Mouse (Mus musculus) stomach, postnatal 0 days (tissue): ENCODE data around the gene Podn. TPM values are rescaled to one million over a fixed set of nuclear protein-coding genes. Genes with fewer than 3 reads are reported as not detected.

Source experiments
- ATAC-seq: fragments of 200-750 bp; cut with Nextera tagmentation; 2 replicates; pipeline ENCODE4 v1.8.0; 2017; ENCODE audit not compliant: low FRiP score, low TSS enrichment
- DNase-seq: peaks from one replicate; pipeline ENCODE4 v3.0.0-alpha.2; 2016; ENCODE audit warnings: low spot score
- H3K27ac ChIP-seq: fragments of 300-500 bp; sonication (generic); replicated peaks from 2 replicates; pipeline ENCODE4 v1.5.1; 2014; ENCODE audit warnings: mild to moderate bottlenecking, control low read depth
- H3K27me3 ChIP-seq: fragments of 300-500 bp; sonication (generic); 2 replicates; pipeline ENCODE4 v1.6.1; 2014; ENCODE audit warnings: low read length; ENCODE audit not compliant: control insufficient read depth, insufficient read depth
- H3K36me3 ChIP-seq: fragments of 300-500 bp; sonication (generic); 2 replicates; pipeline ENCODE4 v1.6.1; 2014; ENCODE audit warnings: low read length, mixed read lengths; ENCODE audit not compliant: control insufficient read depth, insufficient read depth
- H3K4me1 ChIP-seq: fragments of 300-500 bp; sonication (generic); replicated peaks from 2 replicates; pipeline ENCODE4 v1.6.1; 2014; ENCODE audit warnings: antibody characterized with exemption; ENCODE audit not compliant: control insufficient read depth, insufficient read depth
- H3K4me2 ChIP-seq: fragments of 300-500 bp; sonication (generic); replicated peaks from 2 replicates; pipeline ENCODE4 v1.6.1; 2014; ENCODE audit warnings: low read depth, mild to moderate bottlenecking, control low read depth, moderate library complexity
- H3K4me3 ChIP-seq: fragments of 300-500 bp; sonication (generic); 2 replicates; pipeline ENCODE4 v1.5.1; 2014; ENCODE audit warnings: low read depth, low read length, control low read depth
- H3K9ac ChIP-seq: fragments of 300-500 bp; sonication (generic); 2 replicates; pipeline ENCODE4 v1.6.1; 2014; ENCODE audit warnings: mild to moderate bottlenecking, low read length, control low read depth, mixed read lengths
- H3K9me3 ChIP-seq: fragments of 300-500 bp; sonication (generic); 2 replicates; pipeline ENCODE4 v1.6.1; 2016; ENCODE audit warnings: low read length; ENCODE audit not compliant: control insufficient read depth
- CTCF ChIP-seq: IDR thresholded peaks from 2 replicates; pipeline ENCODE4 v1.5.1; 2016; ENCODE audit warnings: antibody characterized with exemption, low read depth, mild to moderate bottlenecking, moderate library complexity
- EP300 ChIP-seq: optimal IDR thresholded peaks from 2 replicates; pipeline ENCODE3; 2016; ENCODE audit warnings: antibody characterized with exemption
- WGBS: fragments of 180-500 bp; shearing (Covaris S2); extraction: QIAGEN DNeasy Blood & Tissue Kit; methylation state at CpG from one replicate; pipeline ENCODE4 v1.1.7; 2014; 5-methylcytosine and 5-hydroxymethylcytosine counted together
- polyA plus RNA-seq: library from polyadenylated mRNA; unstranded; fragments of >200 nt; fragmentation: Nextera tagmentation; extraction: Ambion mirVana; gene quantifications from 2 replicates; pipeline ENCODE4 v1.2.1, GENCODE M21; 2015

Gene Podn
- polyA plus RNA-seq, 1 experiment from 2014 or later = 2.0 TPM

DNA sequence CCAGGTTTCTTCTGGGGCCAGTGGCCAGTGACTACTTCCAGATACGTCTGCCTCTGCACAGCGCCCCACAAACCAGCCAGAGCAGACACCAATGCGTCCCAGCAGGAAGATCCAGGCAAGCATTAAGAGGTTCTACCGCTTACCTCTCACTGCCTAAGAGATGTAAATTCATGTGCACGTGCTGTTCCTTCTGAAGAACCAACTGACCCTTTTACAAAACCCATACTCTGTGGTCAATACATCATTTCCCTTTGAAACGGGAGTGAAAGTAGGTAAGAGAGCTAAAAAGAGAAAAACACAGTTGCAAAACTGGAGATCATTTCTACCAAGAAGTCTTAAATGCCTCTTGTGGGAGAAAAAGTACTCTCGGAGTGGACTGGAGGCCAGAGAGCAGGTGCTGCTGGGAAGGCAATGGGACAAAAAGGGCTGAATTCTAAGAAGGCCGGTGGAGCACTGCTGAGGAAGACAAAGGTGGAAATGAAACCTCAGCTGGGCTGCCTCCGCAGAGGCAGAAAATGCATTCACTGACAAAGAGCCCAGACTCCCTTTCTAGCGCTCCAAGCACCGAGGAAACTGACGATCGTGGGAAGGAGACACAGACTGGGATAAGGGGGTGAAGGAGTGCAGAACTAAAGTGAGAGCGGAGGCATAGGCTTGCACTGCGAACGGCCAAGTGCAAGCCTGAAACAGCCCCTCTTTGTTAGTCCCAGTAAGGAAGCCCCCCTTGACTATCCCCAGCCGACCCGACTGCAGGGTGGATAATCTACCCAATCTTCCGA lies 36.5 kb downstream of the Podn start:
- no peak overlapping the region for H3K4me2 ChIP-seq
- H3K27me3 ChIP-seq = no peaks in the 10 kb centered on the region
- WGBS = 84% methylated on average over 19 of the region's 19 CpGs
- peaks cover 7% of the 10 kb centered on the region for H3K36me3 ChIP-seq
- no peaks in the 10 kb centered on the region for H3K4me1 ChIP-seq
- no peak overlapping the region for H3K4me3 ChIP-seq
- ATAC-seq (no peak), DNase-seq (no peak)
- TF ChIP-seq EP300 = no peak
- H3K9ac ChIP-seq = no peak overlapping the region
- H3K27ac ChIP-seq = no peak overlapping the region
- H3K9me3 ChIP-seq = no peaks in the 10 kb centered on the region

- Histone ChIP-seq H3K4me2 (no peak overlapping the region), H3K36me3 (peaks cover 11% of the 10 kb centered on the region), H3K4me1 (no peaks in the 10 kb centered on the region), H3K27ac (no peak overlapping the region), H3K9me3 (no peaks in the 10 kb centered on the region), H3K27me3 (no peaks in the 10 kb centered on the region), H3K9ac (no peak overlapping the region), H3K4me3 (no peak overlapping the region)
- 51% methylated on average over 10 of the region's 10 CpGs for WGBS
- DNase-seq = no peak
- TF ChIP-seq CTCF = no peak
- TF ChIP-seq EP300 = no peak
- ATAC-seq = 0 out of 2 replicates have a peak, but pooled peaks have one; percentile 49
These were observed 38.1 kb downstream of the Podn start for GRCm38 (mm10) chr4:108058166-108058565.

DNA sequence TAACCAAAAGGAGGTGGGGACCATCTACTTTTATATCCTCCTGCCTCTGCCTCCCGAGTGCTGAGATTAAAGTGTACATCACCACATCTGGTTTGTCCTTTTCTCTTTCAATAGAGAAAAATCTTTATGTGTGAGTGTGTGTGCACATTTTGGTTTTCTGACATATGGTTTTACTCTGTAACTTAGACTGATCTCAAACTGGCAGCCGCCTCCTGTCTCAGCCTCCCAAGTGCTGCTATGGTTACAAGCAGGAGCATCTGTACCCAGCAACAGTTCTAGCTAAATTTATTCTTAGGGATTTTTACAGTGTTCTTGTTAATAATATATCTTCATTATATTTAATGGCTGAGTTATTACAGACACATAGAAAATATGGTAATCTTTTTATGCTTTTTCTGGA lies 39.0 kb downstream of the Podn start:
- Histone ChIP-seq H3K9me3 (no peaks in the 10 kb centered on the region), H3K4me3 (no peak overlapping the region), H3K36me3 (peaks cover 20% of the 10 kb centered on the region), H3K27me3 (no peaks in the 10 kb centered on the region), H3K4me2 (no peak overlapping the region), H3K4me1 (no peaks in the 10 kb centered on the region), H3K27ac (no peak overlapping the region), H3K9ac (no peak overlapping the region)
- DNase-seq (no peak), ATAC-seq (no peak)
- TF ChIP-seq CTCF (no peak), EP300 (no peak)
- WGBS = 94% methylated on average over 2 of the region's 2 CpGs

- H3K27ac ChIP-seq = no peak overlapping the region
- no peak overlapping the region for H3K9ac ChIP-seq
- H3K9me3 ChIP-seq = no peaks in the 10 kb centered on the region
- WGBS = 81% methylated on average over 10 of the region's 10 CpGs
- H3K4me3 ChIP-seq = no peak overlapping the region
- no peaks in the 10 kb centered on the region for H3K27me3 ChIP-seq
- DNase-seq (no peak), ATAC-seq (no peak)
- peaks cover 20% of the 10 kb centered on the region for H3K36me3 ChIP-seq
- TF ChIP-seq EP300 = no peak
- TF ChIP-seq CTCF = no peak
- no peaks in the 10 kb centered on the region for H3K4me1 ChIP-seq
- H3K4me2 ChIP-seq = no peak overlapping the region
These were observed 40.4 kb downstream of the Podn start for GRCm38 (mm10) chr4:108055873-108056272.

GRCm38 (mm10) chr4:108052673-108053072 lies 43.6 kb downstream of the Podn start:
- peaks cover 20% of the 10 kb centered on the region for H3K36me3 ChIP-seq
- no peak overlapping the region for H3K4me3 ChIP-seq
- no peak overlapping the region for H3K27ac ChIP-seq
- H3K4me2 ChIP-seq = no peak overlapping the region
- ATAC-seq = no peak
- no peaks in the 10 kb centered on the region for H3K4me1 ChIP-seq
- TF ChIP-seq CTCF (no peak), EP300 (no peak)
- no peaks in the 10 kb centered on the region for H3K9me3 ChIP-seq
- no peak for DNase-seq
- no peak overlapping the region for H3K9ac ChIP-seq
- H3K27me3 ChIP-seq = no peaks in the 10 kb centered on the region
- 78% methylated on average over 8 of the region's 8 CpGs for WGBS

DNA sequence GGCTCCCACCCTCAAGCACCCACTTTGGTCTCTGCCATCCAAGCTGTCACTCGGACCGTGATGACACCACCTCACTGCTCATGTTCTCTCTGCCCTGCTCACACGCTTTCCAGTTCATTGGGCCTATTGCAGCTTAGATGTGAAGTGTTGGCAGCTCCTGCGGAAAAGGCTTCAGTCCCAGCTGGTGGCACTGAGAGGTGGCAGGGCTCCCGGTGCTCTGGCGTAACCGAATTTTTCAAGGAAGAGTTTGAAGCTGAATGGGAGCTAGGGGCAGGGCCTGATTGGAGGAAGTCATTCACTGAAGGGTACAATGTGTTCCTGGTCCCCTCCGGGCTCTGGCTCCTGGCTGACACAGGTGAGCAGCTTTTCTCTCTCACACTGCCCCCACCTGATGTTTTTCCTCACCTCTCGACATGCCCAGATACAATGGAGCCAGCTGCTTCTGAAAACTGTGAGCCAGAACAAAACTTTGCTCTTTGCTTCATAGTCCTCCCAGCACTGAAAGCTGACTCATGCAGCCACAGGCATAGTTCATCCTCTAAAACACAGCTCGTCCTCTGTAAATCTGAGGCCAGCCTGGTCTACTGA lies 44.5 kb downstream of the Podn start:
- Histone ChIP-seq H3K4me2 (no peak overlapping the region), H3K27me3 (no peaks in the 10 kb centered on the region), H3K4me1 (no peaks in the 10 kb centered on the region), H3K36me3 (peaks cover 20% of the 10 kb centered on the region), H3K9ac (no peak overlapping the region), H3K27ac (no peak overlapping the region), H3K9me3 (no peaks in the 10 kb centered on the region), H3K4me3 (no peak overlapping the region)
- no peak for TF ChIP-seq CTCF
- TF ChIP-seq EP300 = no peak
- WGBS = 87% methylated on average over 10 of the region's 10 CpGs
- ATAC-seq (no peak), DNase-seq (no peak)
